In genomic region chr8:126138645-126139545, GRCm38 (mm10) we compare ENCODE assay signal across 9 mouse cellular contexts.
DNase-seq lines count a peak whose midpoint lies in the region; ATAC-seq and TF ChIP-seq lines count a peak whose summit lies in the region.
"Had no signal": no experiment of that assay in that cellular context is flagged by ENCODE, and none has a peak within 500 bp of the region (broad histone marks: within the 10 kb centered on the region; RNA-seq: fewer than 3 reads in every experiment).

No protein-coding gene starts in this region.

- H3K27ac ChIP-seq in kidney, embryonic 14.5 days (ENCODE audit: low read depth, low read length) = no peak overlapping the region
- H3K27ac ChIP-seq in forebrain, embryonic 12.5 days = no peak overlapping the region
- no peak overlapping the region for H3K27ac ChIP-seq in intestine, postnatal 0 days (ENCODE audit: low read depth, low read length)
- no peak overlapping the region for H3K27ac ChIP-seq in stomach, embryonic 16.5 days (ENCODE audit: low read length)

- TF ChIP-seq POLR2A in brain, embryonic 14.5 days (IDR thresholded peaks at IDR 0.05; ENCODE audit: borderline replicate concordance, extremely low read depth, insufficient read depth, insufficient read length, poor library complexity, severe bottlenecking) = no peak

- peak overlapping the region; percentile 60 for H3K9ac ChIP-seq in kidney, embryonic 14.5 days (ENCODE audit: low read depth, low read length)
- peak overlapping the region; percentile 56 for H3K9ac ChIP-seq in forebrain, embryonic 12.5 days
- H3K9ac ChIP-seq in intestine, postnatal 0 days (ENCODE audit: low read depth, low read length) = peak overlapping the region; percentile 42
- peak overlapping the region; percentile 67 for H3K9ac ChIP-seq in stomach, embryonic 16.5 days (ENCODE audit: low read length)

- H3K4me2 ChIP-seq in kidney, embryonic 14.5 days (replicated peaks; ENCODE audit: low read depth, low read length) = peak overlapping the region; percentile 99
- peak overlapping the region; percentile 96 for H3K4me2 ChIP-seq in forebrain, embryonic 12.5 days
- peak overlapping the region; percentile 85 for H3K4me2 ChIP-seq in intestine, postnatal 0 days (replicated peaks; ENCODE audit: low read depth)
- H3K4me2 ChIP-seq in stomach, embryonic 16.5 days (ENCODE audit: low read depth, low read length) = peak overlapping the region; percentile 94

- no peak for DNase-seq in kidney, adult 11 months
- DNase-seq in brain, embryonic 14.5 days (ENCODE audit: low read depth) = peak; percentile 40
- DNase-seq in lung, postnatal 14 days = peak; percentile 14
- DNase-seq in spleen, adult 18-20 months = no peak

- TF ChIP-seq CTCF in brain, embryonic 14.5 days (IDR thresholded peaks at IDR 0.05; ENCODE audit: borderline replicate concordance, extremely low read depth, insufficient read depth, insufficient read length) = no peak
- TF ChIP-seq CTCF in intestine, postnatal 0 days (IDR thresholded peaks at IDR 0.05; ENCODE audit: low read depth) = no peak

- under 1% methylated on average over 94 of the region's 95 CpGs for WGBS in kidney, embryonic 14.5 days
- WGBS in forebrain, embryonic 12.5 days = under 1% methylated on average over 95 of the region's 95 CpGs
- 1% methylated on average over 93 of the region's 95 CpGs for WGBS in intestine, postnatal 0 days
- WGBS in stomach, embryonic 16.5 days = 1% methylated on average over 87 of the region's 95 CpGs

- H3K27me3 ChIP-seq in kidney, embryonic 14.5 days (ENCODE audit: control insufficient read depth, insufficient read depth, low read length) = peaks cover 19% of the 10 kb centered on the region
- peaks cover 46% of the 10 kb centered on the region for H3K27me3 ChIP-seq in forebrain, embryonic 12.5 days
- H3K27me3 ChIP-seq in intestine, postnatal 0 days (replicated peaks; ENCODE audit: control insufficient read depth, insufficient read depth, low read length) = peaks cover 28% of the 10 kb centered on the region
- H3K27me3 ChIP-seq in stomach, embryonic 16.5 days (ENCODE audit: control insufficient read depth, insufficient read depth, low read length) = peaks cover 20% of the 10 kb centered on the region

- peaks cover 12% of the 10 kb centered on the region for H3K4me1 ChIP-seq in kidney, embryonic 14.5 days (ENCODE audit: control insufficient read depth, insufficient read depth, low read length)
- peaks cover 13% of the 10 kb centered on the region for H3K4me1 ChIP-seq in forebrain, embryonic 12.5 days
- no peaks in the 10 kb centered on the region for H3K4me1 ChIP-seq in intestine, postnatal 0 days (replicated peaks; ENCODE audit: control insufficient read depth, insufficient read depth, low read length)
- peaks cover 9% of the 10 kb centered on the region for H3K4me1 ChIP-seq in stomach, embryonic 16.5 days (ENCODE audit: control insufficient read depth, insufficient read depth, low read length)

- ATAC-seq in kidney, embryonic 14.5 days (ENCODE audit: low FRiP score, low TSS enrichment) = peak; percentile 51
- peak; percentile 33; the same call in 1 of the 2 replicates for ATAC-seq in forebrain, embryonic 12.5 days (ENCODE audit: low FRiP score)
- no peak; the same call in 1 of the 2 replicates for ATAC-seq in intestine, postnatal 0 days
- peak; percentile 38; the same call in 1 of the 2 replicates for ATAC-seq in stomach, embryonic 16.5 days (ENCODE audit: insufficient read depth, low FRiP score)
- ATAC-seq: Patski had no signal

- no peaks in the 10 kb centered on the region for H3K9me3 ChIP-seq in kidney, embryonic 14.5 days (ENCODE audit: control insufficient read depth, low read length)
- no peaks in the 10 kb centered on the region for H3K9me3 ChIP-seq in forebrain, embryonic 12.5 days
- no peaks in the 10 kb centered on the region for H3K9me3 ChIP-seq in intestine, postnatal 0 days (ENCODE audit: control insufficient read depth)
- H3K9me3 ChIP-seq in stomach, embryonic 16.5 days (replicated peaks; ENCODE audit: control insufficient read depth, low read length) = no peaks in the 10 kb centered on the region

- H3K4me3 ChIP-seq in kidney, embryonic 14.5 days (ENCODE audit: low read length) = peak overlapping the region; percentile 53
- H3K4me3 ChIP-seq in forebrain, embryonic 12.5 days (replicated peaks) = peak overlapping the region; percentile 55
- H3K4me3 ChIP-seq in intestine, postnatal 0 days (ENCODE audit: low read depth, low read length) = peak overlapping the region; percentile 47
- peak overlapping the region; percentile 53 for H3K4me3 ChIP-seq in stomach, embryonic 16.5 days (replicated peaks; ENCODE audit: low read length)

- no peaks in the 10 kb centered on the region for H3K36me3 ChIP-seq in kidney, embryonic 14.5 days (ENCODE audit: control insufficient read depth, insufficient read depth, low read length)
- no peaks in the 10 kb centered on the region for H3K36me3 ChIP-seq in forebrain, embryonic 12.5 days (replicated peaks)
- H3K36me3 ChIP-seq in intestine, postnatal 0 days (ENCODE audit: control insufficient read depth, insufficient read depth) = no peaks in the 10 kb centered on the region
- no peaks in the 10 kb centered on the region for H3K36me3 ChIP-seq in stomach, embryonic 16.5 days (ENCODE audit: control insufficient read depth, insufficient read depth, low read length)

Comparison
In these comparisons a context has a peak if more than half of its experiments do, and no peak if none do; other contexts are left out.
1. DNase-seq: peak in brain, embryonic 14.5 days (single experiment) and lung, postnatal 14 days (single experiment); none in kidney, adult 11 months (single experiment) and spleen, adult 18-20 months (0 of 2).
2. Peak in every context shown above with its lines, with median percentiles within 50 percentile points of each other: H3K4me2 ChIP-seq, H3K4me3 ChIP-seq and H3K9ac ChIP-seq.